Mouse (Mus musculus) neural tube, embryonic 11.5 days (tissue): ENCODE results near the gene Med7. TPM values are rescaled to one million over a fixed set of nuclear protein-coding genes. Genes with fewer than 3 reads are reported as not detected.

Experiments
- ATAC-seq: fragments of 200-750 bp; cut with Nextera tagmentation; 2 replicates; pipeline ENCODE4 v1.8.0; 2017; ENCODE audit warnings: moderate number of reproducible peaks, mild to moderate bottlenecking, moderate TSS enrichment, moderate library complexity; ENCODE audit not compliant: insufficient read depth, low FRiP score, low TSS enrichment
- DNase-seq: peaks from one replicate; pipeline ENCODE4 v3.0.0-alpha.2; 2015; ENCODE audit warnings: low spot score
- H3K27ac ChIP-seq: fragments of 300-500 bp; sonication (generic); 2 replicates; pipeline ENCODE4 v1.5.1; 2014; ENCODE audit warnings: low read depth, mild to moderate bottlenecking, low read length
- H3K27me3 ChIP-seq: fragments of 300-500 bp; sonication (generic); 2 replicates; pipeline ENCODE4 v1.6.1; 2014; ENCODE audit warnings: mild to moderate bottlenecking, low read length, mixed read lengths; ENCODE audit not compliant: control insufficient read depth, insufficient read depth
- H3K36me3 ChIP-seq: fragments of 300-500 bp; sonication (generic); 2 replicates; pipeline ENCODE4 v1.6.1; 2014; ENCODE audit warnings: mild to moderate bottlenecking, low read length, moderate library complexity, mixed read lengths; ENCODE audit not compliant: control insufficient read depth, insufficient read depth
- H3K4me1 ChIP-seq: fragments of 300-500 bp; sonication (generic); 2 replicates; pipeline ENCODE4 v1.6.1; 2014; ENCODE audit warnings: low read length, mixed read lengths; ENCODE audit not compliant: control insufficient read depth, insufficient read depth
- H3K4me2 ChIP-seq: fragments of 300-500 bp; sonication (generic); 2 replicates; pipeline ENCODE4 v1.6.1; 2014; ENCODE audit warnings: low read depth, mild to moderate bottlenecking, moderate library complexity
- H3K4me3 ChIP-seq: fragments of 300-500 bp; sonication (generic); 2 replicates; pipeline ENCODE4 v1.5.1; 2014; ENCODE audit warnings: low read depth, low read length
- H3K9ac ChIP-seq: fragments of 300-500 bp; sonication (generic); 2 replicates; pipeline ENCODE4 v1.6.1; 2014; ENCODE audit warnings: mild to moderate bottlenecking, low read length
- H3K9me3 ChIP-seq: fragments of 300-500 bp; sonication (generic); 2 replicates; pipeline ENCODE4 v1.6.1; 2016; ENCODE audit warnings: low read length; ENCODE audit not compliant: control insufficient read depth
- WGBS: fragments of 180-500 bp; shearing (Covaris S2); extraction: QIAGEN DNeasy Blood & Tissue Kit; methylation state at CpG from one replicate; pipeline ENCODE4 v1.1.7; 2014; 5-methylcytosine and 5-hydroxymethylcytosine counted together
- polyA plus RNA-seq: library from polyadenylated mRNA; unstranded; fragments of >200 nt; fragmentation: Nextera tagmentation; extraction: Ambion mirVana; gene quantifications from 2 replicates; pipeline ENCODE4 v1.2.1, GENCODE M21; 2014

Gene Med7
- polyA plus RNA-seq, 1 experiment from 2014 or later: 87.4 TPM

GRCm38 (mm10) chr11:46461931-46462330 lies 25.2 kb downstream of the Med7 start:
- Histone ChIP-seq H3K4me3 (no peak overlapping the region), H3K27me3 (no peaks in the 10 kb centered on the region), H3K36me3 (no peaks in the 10 kb centered on the region), H3K4me1 (no peaks in the 10 kb centered on the region), H3K4me2 (no peak overlapping the region), H3K9ac (no peak overlapping the region), H3K27ac (no peak overlapping the region), H3K9me3 (no peaks in the 10 kb centered on the region)
- DNase-seq (no peak), ATAC-seq (no peak)
- 79% methylated on average over 5 of the region's 5 CpGs for WGBS

GRCm38 (mm10) chr11:46466878-46467277 lies 30.2 kb downstream of the Med7 start:
- no peak overlapping the region for H3K4me3 ChIP-seq
- no peaks in the 10 kb centered on the region for H3K4me1 ChIP-seq
- no peak for DNase-seq
- no peaks in the 10 kb centered on the region for H3K36me3 ChIP-seq
- no peaks in the 10 kb centered on the region for H3K27me3 ChIP-seq
- H3K4me2 ChIP-seq: no peak overlapping the region
- ATAC-seq: no peak
- no peak overlapping the region for H3K27ac ChIP-seq
- WGBS: 95% methylated on average over 2 of the region's 2 CpGs
- H3K9me3 ChIP-seq: no peaks in the 10 kb centered on the region
- no peak overlapping the region for H3K9ac ChIP-seq

- H3K27ac ChIP-seq: no peak overlapping the region
Observed at GRCm38 (mm10) chr11:46474220-46474619, 37.5 kb downstream of the Med7 start.

GRCm38 (mm10) chr11:46479311-46479710 lies 42.6 kb downstream of the Med7 start:
- H3K9ac ChIP-seq: no peak overlapping the region
- no peaks in the 10 kb centered on the region for H3K36me3 ChIP-seq
- no peak overlapping the region for H3K4me2 ChIP-seq
- H3K9me3 ChIP-seq: no peaks in the 10 kb centered on the region
- 89% methylated on average over 9 of the region's 9 CpGs for WGBS
- no peaks in the 10 kb centered on the region for H3K4me1 ChIP-seq
- ATAC-seq (no peak), DNase-seq (no peak)
- no peak overlapping the region for H3K27ac ChIP-seq
- H3K27me3 ChIP-seq: no peaks in the 10 kb centered on the region
- H3K4me3 ChIP-seq: no peak overlapping the region

More at GRCm38 (mm10) chr11:46474220-46474619, 37.5 kb downstream of the Med7 start:
- 86% methylated on average over 4 of the region's 4 CpGs for WGBS
- Histone ChIP-seq H3K9me3 (no peaks in the 10 kb centered on the region), H3K27me3 (no peaks in the 10 kb centered on the region), H3K4me1 (no peaks in the 10 kb centered on the region), H3K4me2 (no peak overlapping the region), H3K9ac (no peak overlapping the region), H3K36me3 (no peaks in the 10 kb centered on the region), H3K4me3 (no peak overlapping the region)
- ATAC-seq: no peak
- DNase-seq: no peak

GRCm38 (mm10) chr11:46480517-46480916 lies 43.8 kb downstream of the Med7 start:
- Histone ChIP-seq H3K9ac (no peak overlapping the region), H3K4me2 (no peak overlapping the region), H3K4me1 (no peaks in the 10 kb centered on the region), H3K27me3 (no peaks in the 10 kb centered on the region), H3K9me3 (no peaks in the 10 kb centered on the region), H3K27ac (no peak overlapping the region), H3K36me3 (no peaks in the 10 kb centered on the region), H3K4me3 (no peak overlapping the region)
- ATAC-seq: no peak
- 83% methylated on average over 7 of the region's 7 CpGs for WGBS
- no peak for DNase-seq

GRCm38 (mm10) chr11:46488231-46488630 lies 51.5 kb downstream of the Med7 start:
- Histone ChIP-seq H3K36me3 (no peaks in the 10 kb centered on the region), H3K4me2 (no peak overlapping the region), H3K9me3 (no peaks in the 10 kb centered on the region), H3K9ac (no peak overlapping the region), H3K27me3 (no peaks in the 10 kb centered on the region), H3K4me3 (no peak overlapping the region), H3K4me1 (no peaks in the 10 kb centered on the region), H3K27ac (no peak overlapping the region)
- 13% methylated on average over 1 of the region's 1 CpGs for WGBS
- no peak for ATAC-seq
- DNase-seq: no peak

GRCm38 (mm10) chr11:46488650-46489049 lies 51.9 kb downstream of the Med7 start:
- no peak overlapping the region for H3K4me3 ChIP-seq
- H3K9me3 ChIP-seq: no peaks in the 10 kb centered on the region
- H3K4me1 ChIP-seq: no peaks in the 10 kb centered on the region
- DNase-seq: no peak
- no peak for ATAC-seq
- H3K27ac ChIP-seq: no peak overlapping the region
- H3K27me3 ChIP-seq: no peaks in the 10 kb centered on the region
- no peak overlapping the region for H3K9ac ChIP-seq
- H3K36me3 ChIP-seq: no peaks in the 10 kb centered on the region
- no peak overlapping the region for H3K4me2 ChIP-seq
- WGBS: 87% methylated on average over 2 of the region's 2 CpGs

Other genes with a start within 250 kb of the Med7 start
- gene Fndc9, start 201.4 kb upstream of the Med7 start, polyA plus RNA-seq: 0.50 and 0.54 TPM in 2 replicates
- gene Cyfip2, start 124.1 kb upstream of the Med7 start, polyA plus RNA-seq: 55.8 and 66.4 TPM in 2 replicates
- not detected in 2 replicates for gene Itk, start 47.4 kb upstream of the Med7 start, polyA plus RNA-seq
- not detected in 2 replicates for gene Fam71b, start 40.4 kb upstream of the Med7 start, polyA plus RNA-seq
- 0.27 TPM in 1 of 2 replicates, not detected in the other for gene Havcr2, start 18.0 kb downstream of the Med7 start, polyA plus RNA-seq
- gene Gm12169, start 87.3 kb downstream of the Med7 start, polyA plus RNA-seq: not detected in 2 replicates
- gene BC053393, start 134.6 kb downstream of the Med7 start, polyA plus RNA-seq: not detected in 2 replicates
- gene Dppa1, start 192.3 kb downstream of the Med7 start, polyA plus RNA-seq: not detected in 2 replicates